Mouse (Mus musculus) gastrocnemius, postnatal 36 days (tissue): ENCODE data around the gene Syne3. TPM values are rescaled to one million over a fixed set of nuclear protein-coding genes. Genes with fewer than 3 reads are reported as not detected.

Experiments used
- microRNA-seq, 2 experiments: library from miRNA; unstranded; fragments of <30 nt; microRNA quantifications; one replicate each; pipeline ENCODE4 v1.2.0; 2021
- total RNA-seq, 2 experiments: library from RNA; stranded (reverse); gene quantifications; 2 replicates each; pipeline ENCODE4 v1.2.3; 2021

Syne3 gene
- total RNA-seq, 2 experiments from 2014 or later = 3.1 to 3.8 TPM

Small RNA genes lying within 50 kb of the gene (microRNA-seq; reads per million reads assigned to microRNA genes)
- gene Mir3069 = 0.74 to 6.4 reads per million in 2 experiments

Other genes starting within 250 kb of the Syne3 start
- gene Clmn, start 144.7 kb downstream of the Syne3 start, total RNA-seq = 1 to 10 TPM; 1.9 to 2.1 TPM
- 10 to 100 TPM; 57.9 to 61.2 TPM for gene Glrx5, start 22.9 kb upstream of the Syne3 start, total RNA-seq
- gene Tcl1b2, start 136.2 kb upstream of the Syne3 start, total RNA-seq = not detected
- not detected for gene Tcl1b1, start 149.9 kb upstream of the Syne3 start, total RNA-seq
- not detected for gene Tcl1b5, start 166.5 kb upstream of the Syne3 start, total RNA-seq
- not detected for gene Tcl1b3, start 181.2 kb upstream of the Syne3 start, total RNA-seq
- not detected for gene Tcl1b4, start 192.1 kb upstream of the Syne3 start, total RNA-seq
- gene Tcl1, start 213.0 kb upstream of the Syne3 start, total RNA-seq = not detected